Mouse (Mus musculus): ENCODE results near the gene Treh. TPM values are rescaled to one million over a fixed set of nuclear protein-coding genes. Genes with fewer than 3 reads are reported as not detected.

Gene Treh
- total RNA-seq, 2 experiments from 2014 or later, result 0.18 TPM; not detected in 1

DNA sequence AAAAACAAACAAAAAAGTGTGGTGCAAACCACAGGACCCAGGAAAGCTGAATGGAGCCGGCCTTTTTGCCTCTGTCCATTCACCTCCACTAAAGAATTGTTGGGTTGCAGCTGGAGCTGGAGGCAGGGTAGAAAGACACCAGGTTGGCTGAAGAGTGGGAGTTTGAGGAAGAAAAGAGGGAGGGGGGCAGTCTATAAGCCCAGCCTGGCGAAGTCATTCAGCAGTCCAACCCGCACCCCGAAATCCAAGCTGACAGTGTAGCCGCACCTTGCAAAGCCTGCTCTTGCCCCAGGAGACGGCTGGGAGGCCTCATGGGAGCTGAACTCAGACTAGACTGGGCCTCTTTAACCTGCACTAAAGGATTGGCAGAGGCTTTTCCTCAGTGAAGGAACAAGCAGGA is 62.9 kb downstream of the Treh start:
- TF ChIP-seq CTCF (conservative IDR thresholded peaks at IDR 0.05), result no peak
- Histone ChIP-seq H3K27ac (peak overlapping the region; percentile 74), H3K4me3 (no peak overlapping the region)
- DNase-seq (ENCODE audit: low spot score in 2 of 2), result no peak

Other genes starting within 250 kb of the Treh start
- gene Foxr1, start 232.1 kb upstream of the Treh start, total RNA-seq (2021), result not detected
- gene Upk2, start 218.3 kb upstream of the Treh start, total RNA-seq (2021), result not detected
- 10 to 100 TPM; 68.4 to 76.9 TPM for gene Bcl9l, start 190.4 kb upstream of the Treh start, total RNA-seq (2021)
- gene Cxcr5, start 111.4 kb upstream of the Treh start, total RNA-seq (2021), result not detected
- 100 to 1,000 TPM; 132 to 135 TPM for gene Ddx6, start 68.3 kb upstream of the Treh start, total RNA-seq (2021)
- gene Phldb1, start 62.0 kb downstream of the Treh start, total RNA-seq (2021), result 10 to 100 TPM; 71.8 to 86.4 TPM
- gene Arcn1, start 94.6 kb downstream of the Treh start, total RNA-seq (2021), result 100 to 1,000 TPM in 1 of 2 experiments, 10 to 100 TPM in 1; 100.0 to 103 TPM
- gene Ift46, start 94.7 kb downstream of the Treh start, total RNA-seq (2021), result 10 to 100 TPM; 73.9 to 84.9 TPM
- gene Tmem25, start 126.1 kb downstream of the Treh start, total RNA-seq (2021), result 10 to 100 TPM; 50.0 to 50.3 TPM
- gene Ttc36, start 129.8 kb downstream of the Treh start, total RNA-seq (2021), result 1 to 10 TPM; 1.1 to 1.7 TPM
- gene Kmt2a, start 208.1 kb downstream of the Treh start, total RNA-seq (2021), result 10 to 100 TPM; 68.3 to 80.7 TPM
- gene Atp5l, start 247.5 kb downstream of the Treh start, total RNA-seq (2021), result 100 to 1,000 TPM; 309 to 349 TPM

Measured in layer of hippocampus, adult 2 months (tissue).